Mouse (Mus musculus): ENCODE measurements around the gene Ddx3x.
"Not testable (repeated sequence)": the region's sequence is repeated elsewhere in the genome, so short reads cannot be mapped to it uniquely, and the experiment has no call there.

Ddx3x gene

DNA sequence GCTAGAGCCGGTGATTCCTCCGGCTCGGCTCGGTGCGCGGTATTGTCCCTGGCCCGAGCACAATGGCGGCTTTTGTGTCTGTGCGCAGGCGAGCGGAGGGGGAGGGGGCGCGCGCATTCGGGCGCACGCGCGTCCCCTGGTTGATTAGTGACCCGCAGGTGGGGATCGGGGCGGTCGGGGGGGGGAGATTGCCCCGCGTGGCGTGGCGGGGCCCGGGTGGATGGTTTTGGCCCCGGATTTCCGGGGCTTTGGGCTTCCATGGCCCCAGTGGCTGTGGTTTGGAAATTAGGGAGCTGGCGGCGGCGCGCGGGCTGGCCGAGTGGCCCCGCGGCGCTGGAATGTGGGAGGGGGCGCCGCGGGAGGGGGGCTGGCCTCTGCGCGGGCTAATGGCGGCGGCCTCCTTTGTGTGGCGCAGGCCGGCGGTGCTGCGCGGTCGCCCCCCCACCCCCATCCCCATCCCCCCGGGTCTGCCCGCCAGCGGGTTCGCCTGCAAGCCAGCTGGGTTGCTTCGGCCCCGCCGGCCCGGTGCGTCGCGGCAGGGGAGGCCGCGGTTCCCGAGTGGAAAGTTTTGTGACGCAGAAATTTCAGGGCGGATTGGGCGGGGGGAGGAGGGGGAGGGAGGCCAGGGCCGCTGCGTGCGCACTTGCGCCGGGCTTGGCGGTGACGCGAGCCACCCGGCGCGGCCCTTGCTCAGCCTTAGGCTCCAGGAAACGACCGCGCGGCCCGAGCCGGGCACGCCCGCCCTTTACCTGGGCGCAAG is 739 bp downstream of the Ddx3x start:
- peak; percentile 19 for DNase-seq (ENCODE audit: low spot score)

DNA sequence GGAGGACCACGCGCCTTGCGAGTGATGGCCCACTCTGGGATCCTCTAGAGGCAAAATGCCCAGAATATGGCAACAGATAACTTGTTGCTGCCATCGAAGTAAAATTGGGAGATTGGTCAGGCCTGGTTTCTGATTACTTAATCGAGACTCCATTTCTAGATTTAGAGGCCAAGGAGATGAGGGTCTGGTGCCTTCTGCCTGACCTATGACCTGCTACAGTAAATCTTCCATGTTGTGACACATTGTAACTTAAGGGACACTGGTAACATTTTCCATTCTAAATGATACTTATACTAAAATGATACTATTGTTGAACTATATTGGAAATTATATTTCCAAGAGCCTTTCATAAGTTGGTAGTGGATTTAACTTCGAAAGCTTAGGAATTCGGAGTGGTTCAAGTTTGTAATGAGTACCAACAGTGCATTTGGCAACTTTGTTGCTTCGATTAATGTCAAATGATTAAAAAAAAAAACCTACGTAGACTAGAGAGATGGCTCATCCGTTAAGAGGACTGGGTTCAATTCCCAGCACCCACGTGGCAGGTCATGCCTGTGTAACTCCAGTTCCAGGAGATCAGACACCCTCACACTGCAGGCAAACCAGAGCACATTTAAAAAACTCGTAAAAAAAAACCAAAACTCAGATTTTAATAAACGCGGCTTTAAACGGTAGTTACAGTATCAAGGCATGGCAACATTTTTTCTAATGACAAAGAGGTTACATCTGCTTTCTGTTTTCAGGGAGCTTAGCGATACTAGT is 1.5 kb downstream of the Ddx3x start:
- DNase-seq (ENCODE audit: low spot score) = no peak

DNA sequence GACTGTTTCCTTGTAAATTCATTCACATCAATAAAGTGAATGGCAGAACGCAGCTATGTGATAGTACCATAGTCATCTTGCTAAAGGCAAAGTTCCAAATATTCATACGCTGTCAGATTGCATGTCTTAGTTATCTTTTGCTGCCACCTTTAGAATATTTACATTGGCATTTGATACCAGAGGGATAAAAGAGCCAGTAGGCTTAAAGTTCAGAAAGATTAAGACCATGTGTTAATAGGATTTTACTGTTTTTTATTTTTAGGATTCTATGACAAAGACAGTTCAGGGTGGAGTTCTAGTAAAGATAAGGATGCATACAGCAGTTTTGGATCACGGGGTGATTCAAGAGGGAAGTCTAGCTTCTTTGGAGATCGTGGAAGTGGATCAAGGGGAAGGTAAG is 5.0 kb downstream of the Ddx3x start:
- no peak for DNase-seq (ENCODE audit: low spot score)

DNA sequence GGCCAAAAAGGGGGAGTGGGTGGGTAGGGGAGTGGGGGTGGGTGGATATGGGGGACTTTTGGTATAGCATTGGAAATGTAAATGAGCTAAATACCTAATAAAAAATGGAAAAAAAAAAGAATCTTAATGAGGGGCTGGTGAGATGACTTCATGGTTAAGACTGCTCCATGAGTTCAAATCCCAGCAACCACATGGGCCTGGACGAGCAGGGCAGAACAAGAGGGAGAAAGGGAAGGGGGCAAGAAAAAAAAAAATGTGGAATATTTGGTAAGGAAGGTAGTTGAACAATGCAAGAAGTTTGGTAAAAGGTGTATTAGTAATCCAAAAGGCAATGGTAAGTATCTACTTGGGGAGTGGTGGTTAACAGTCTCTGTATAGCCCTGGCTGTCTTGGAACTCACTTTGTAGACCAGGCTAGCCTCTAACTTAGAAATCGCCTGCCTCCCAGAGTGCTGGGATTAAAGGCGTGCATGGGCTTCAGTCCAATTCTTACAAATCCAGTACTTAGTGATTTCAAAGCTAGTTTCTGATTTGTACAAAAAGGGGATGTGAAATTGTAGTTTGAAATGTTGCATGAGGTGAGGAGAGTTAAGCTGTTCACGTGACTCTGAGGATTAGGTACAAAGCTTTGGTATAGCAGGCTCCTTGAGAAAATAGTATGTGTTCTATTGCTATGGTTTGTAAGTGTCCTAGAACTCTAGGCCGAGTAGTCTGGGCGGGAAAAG is 13.9 kb downstream of the Ddx3x start:
- DNase-seq (ENCODE audit: low spot score) = no peak

DNA sequence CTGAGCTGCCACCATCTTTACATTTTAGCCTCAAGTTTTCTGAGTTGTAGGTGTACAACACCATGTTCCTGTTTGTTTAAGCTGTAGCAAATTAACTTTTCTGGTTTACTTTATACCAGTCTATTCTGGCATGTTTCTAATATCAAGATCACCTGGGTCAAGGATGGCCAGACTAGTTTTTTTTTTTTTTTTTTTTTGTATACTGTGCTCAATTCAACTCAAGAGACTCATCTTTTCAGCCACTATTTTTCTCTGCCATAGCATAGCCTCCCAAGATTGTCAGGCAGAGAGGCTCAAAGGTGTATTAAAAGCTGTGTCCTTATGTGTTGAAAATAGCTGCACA is 14.4 kb downstream of the Ddx3x start:
- DNase-seq (ENCODE audit: low spot score) = no peak

DNA sequence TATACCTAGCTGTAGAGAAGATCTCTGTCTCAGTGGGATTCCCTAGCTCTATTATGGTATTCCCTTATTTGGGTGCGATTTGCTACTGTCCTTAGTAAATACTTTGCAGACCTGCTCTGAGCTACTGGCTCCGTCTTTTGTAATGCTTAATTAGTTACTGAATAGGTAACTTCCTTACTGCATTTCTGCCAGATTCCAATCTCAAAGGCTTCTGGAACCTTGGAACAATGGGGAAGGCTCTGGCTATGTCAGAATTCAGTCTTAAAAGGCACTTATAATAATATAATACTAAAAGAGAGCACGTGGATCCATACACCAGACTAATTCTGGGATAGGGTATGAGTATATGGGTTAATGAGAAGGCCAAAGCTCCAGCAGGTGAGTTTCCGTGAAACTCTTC is 15.5 kb downstream of the Ddx3x start:
- not testable (repeated sequence) for DNase-seq (ENCODE audit: low spot score)

DNA sequence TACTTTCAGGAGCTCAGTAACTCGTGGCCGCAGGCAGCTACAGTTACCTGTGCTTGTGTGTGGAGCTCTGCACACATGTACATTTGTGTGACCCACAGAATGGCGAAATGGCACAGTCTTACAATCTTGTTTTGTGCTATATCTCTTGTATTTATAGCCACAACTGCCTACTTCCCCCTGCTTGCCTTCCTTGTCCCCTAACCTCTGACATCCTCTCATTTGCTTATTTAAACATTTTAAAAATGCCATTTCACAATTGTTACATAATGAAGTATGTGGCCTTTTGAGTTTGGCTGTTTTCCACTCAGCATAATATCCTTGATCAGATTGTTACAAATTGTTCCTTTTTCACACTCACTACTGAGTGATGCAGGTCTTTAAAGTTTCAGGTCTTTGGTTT is 25.4 kb downstream of the Ddx3x start:
- DNase-seq (ENCODE audit: low spot score) = no peak

DNA sequence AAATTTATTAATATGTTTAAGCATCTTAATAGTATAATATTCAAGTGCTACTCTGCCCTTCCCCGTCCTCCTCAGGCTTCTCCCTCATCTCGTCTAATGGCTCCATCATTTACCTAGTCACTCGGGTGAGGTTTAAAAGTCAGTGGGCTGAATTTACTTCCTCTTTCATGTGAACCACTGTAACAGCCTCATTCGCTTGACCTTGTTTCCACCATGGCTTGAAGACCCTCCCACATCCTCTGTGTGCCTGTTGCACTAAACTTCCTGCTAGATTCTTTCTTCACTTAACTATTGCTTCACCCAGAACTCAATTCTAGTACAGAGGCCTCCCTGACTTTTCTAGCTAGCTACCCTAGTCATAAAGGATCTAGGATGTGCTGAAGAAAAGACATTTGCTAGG is 30.6 kb downstream of the Ddx3x start:
- no peak for DNase-seq (ENCODE audit: low spot score)

DNA sequence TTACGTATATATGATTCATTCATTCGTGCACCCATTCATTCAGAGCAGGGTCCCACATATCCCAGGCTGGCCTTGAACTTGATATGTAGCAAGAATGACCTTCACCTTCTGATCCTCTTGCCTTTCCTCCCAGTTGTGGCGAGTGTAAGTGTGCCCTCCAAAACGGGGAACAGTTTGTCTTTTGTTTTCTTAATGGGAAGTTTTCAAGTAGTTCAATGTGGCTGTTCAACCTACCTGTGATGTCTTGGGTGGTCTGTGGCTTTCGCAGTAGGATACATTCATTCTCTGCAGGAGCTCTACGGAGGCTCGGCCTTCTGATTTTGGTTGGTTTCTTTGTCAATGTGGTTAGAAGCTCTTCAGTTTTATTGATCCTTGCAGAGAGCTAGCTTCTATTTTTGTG is 48.8 kb downstream of the Ddx3x start:
- no peak for DNase-seq (ENCODE audit: low spot score)
